Mouse (Mus musculus): ENCODE results near the gene Phactr1.

- TF ChIP-seq CTCF (IDR thresholded peaks at IDR 0.05; ENCODE audit: low read depth, low read length): no peak
- TF ChIP-seq TAL1 (conservative IDR thresholded peaks at IDR 0.05; ENCODE audit: low read depth, low read length): no peak
- no peak for TF ChIP-seq POLR2AphosphoS5 (IDR thresholded peaks at IDR 0.05; ENCODE audit: insufficient replicate concordance, low read depth, low read length)
Measured at GRCm38 (mm10) chr13:43158281-43158680, 477.9 kb downstream of the Phactr1 start.
